Mouse (Mus musculus) liver, embryonic 15.5 days (tissue): ENCODE data around the gene Rpl22l1. TPM values are rescaled to one million over a fixed set of nuclear protein-coding genes. Genes with fewer than 3 reads are reported as not detected.
"Not testable (repeated sequence)": the region's sequence is repeated elsewhere in the genome, so short reads cannot be mapped to it uniquely, and the experiment has no call there.

ENCODE experiments used
- ATAC-seq: fragments of 200-750 bp; cut with Nextera tagmentation; 2 replicates; pipeline ENCODE4 v1.8.0; 2017; ENCODE audit warnings: moderate number of reproducible peaks, mild to moderate bottlenecking, moderate library complexity; ENCODE audit not compliant: insufficient read depth
- H3K27ac ChIP-seq: fragments of 300-500 bp; sonication (generic); replicated peaks from 2 replicates; pipeline ENCODE4 v1.5.1; 2015; ENCODE audit warnings: mild to moderate bottlenecking, inconsistent platforms
- H3K27me3 ChIP-seq: fragments of 300-500 bp; sonication (generic); 2 replicates; pipeline ENCODE4 v1.6.1; 2015; ENCODE audit warnings: mild to moderate bottlenecking, inconsistent platforms
- H3K36me3 ChIP-seq: fragments of 300-500 bp; sonication (generic); replicated peaks from 2 replicates; pipeline ENCODE4 v1.6.1; 2015; ENCODE audit warnings: moderate library complexity, mild to moderate bottlenecking, inconsistent platforms
- H3K4me1 ChIP-seq: fragments of 300-500 bp; sonication (generic); replicated peaks from 2 replicates; pipeline ENCODE4 v1.6.1; 2015; ENCODE audit warnings: inconsistent platforms
- H3K4me2 ChIP-seq: fragments of 300-500 bp; sonication (generic); 2 replicates; pipeline ENCODE4 v1.6.1; 2015; ENCODE audit warnings: moderate library complexity, mild to moderate bottlenecking, inconsistent platforms
- H3K4me3 ChIP-seq: fragments of 300-500 bp; sonication (generic); replicated peaks from 2 replicates; pipeline ENCODE4 v1.5.1; 2015; ENCODE audit warnings: mild to moderate bottlenecking, inconsistent platforms
- H3K9ac ChIP-seq: fragments of 300-500 bp; sonication (generic); 2 replicates; pipeline ENCODE4 v1.6.1; 2015; ENCODE audit warnings: moderate library complexity, mild to moderate bottlenecking, inconsistent platforms
- H3K9me3 ChIP-seq: fragments of 300-500 bp; sonication (generic); replicated peaks from 2 replicates; pipeline ENCODE4 v1.6.1; 2016; ENCODE audit warnings: inconsistent platforms
- WGBS: fragments of 180-500 bp; shearing (Covaris S2); methylation state at CpG from one replicate; pipeline ENCODE4 v1.1.7; 2015; ENCODE audit warnings: mixed read lengths; ENCODE audit not compliant: insufficient replicate concordance; 5-methylcytosine and 5-hydroxymethylcytosine counted together
- polyA plus RNA-seq: library from polyadenylated mRNA; unstranded; fragments of >200 nt; fragmentation: Nextera tagmentation; extraction: Ambion mirVana; gene quantifications from 2 replicates; pipeline ENCODE4 v1.2.1, GENCODE M21; 2015

Gene Rpl22l1
- polyA plus RNA-seq, 1 experiment from 2014 or later, result 189 TPM

DNA sequence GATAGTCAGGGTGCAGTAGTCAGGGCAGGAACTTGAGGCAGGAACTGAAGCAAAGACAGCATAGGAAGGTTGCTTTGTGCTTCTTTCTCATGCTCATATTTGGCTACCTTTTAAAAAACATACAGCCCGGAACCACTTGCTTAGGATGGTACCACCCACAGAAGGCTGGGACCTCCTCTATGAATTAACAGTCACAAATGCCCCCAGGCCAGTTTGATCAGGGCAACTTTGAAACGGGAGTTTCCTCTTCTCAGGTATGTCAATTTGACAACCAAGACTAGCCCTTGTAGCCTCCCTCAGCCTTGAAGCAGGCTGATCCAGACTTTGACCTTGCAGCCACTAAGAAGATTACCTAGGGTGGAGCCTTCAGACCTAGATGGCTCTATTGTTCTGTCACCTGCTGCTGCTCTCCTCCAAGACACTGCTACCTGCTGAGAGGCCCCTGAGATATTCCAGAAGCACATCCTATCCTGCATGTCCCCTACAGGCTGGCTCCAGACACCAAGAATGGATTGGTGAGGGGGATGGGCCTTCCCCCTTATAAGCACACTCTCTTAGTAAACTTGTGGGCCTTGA, 31.6 kb downstream of the Rpl22l1 start:
- H3K9ac ChIP-seq, result no peak overlapping the region
- ATAC-seq, result no peak
- 54% methylated on average over 2 of the region's 2 CpGs for WGBS
- no peaks in the 10 kb centered on the region for H3K36me3 ChIP-seq
- H3K4me1 ChIP-seq, result no peaks in the 10 kb centered on the region
- H3K27me3 ChIP-seq, result no peaks in the 10 kb centered on the region
- H3K4me2 ChIP-seq, result no peak overlapping the region
- H3K4me3 ChIP-seq, result no peak overlapping the region
- H3K9me3 ChIP-seq, result no peaks in the 10 kb centered on the region
- no peak overlapping the region for H3K27ac ChIP-seq

DNA sequence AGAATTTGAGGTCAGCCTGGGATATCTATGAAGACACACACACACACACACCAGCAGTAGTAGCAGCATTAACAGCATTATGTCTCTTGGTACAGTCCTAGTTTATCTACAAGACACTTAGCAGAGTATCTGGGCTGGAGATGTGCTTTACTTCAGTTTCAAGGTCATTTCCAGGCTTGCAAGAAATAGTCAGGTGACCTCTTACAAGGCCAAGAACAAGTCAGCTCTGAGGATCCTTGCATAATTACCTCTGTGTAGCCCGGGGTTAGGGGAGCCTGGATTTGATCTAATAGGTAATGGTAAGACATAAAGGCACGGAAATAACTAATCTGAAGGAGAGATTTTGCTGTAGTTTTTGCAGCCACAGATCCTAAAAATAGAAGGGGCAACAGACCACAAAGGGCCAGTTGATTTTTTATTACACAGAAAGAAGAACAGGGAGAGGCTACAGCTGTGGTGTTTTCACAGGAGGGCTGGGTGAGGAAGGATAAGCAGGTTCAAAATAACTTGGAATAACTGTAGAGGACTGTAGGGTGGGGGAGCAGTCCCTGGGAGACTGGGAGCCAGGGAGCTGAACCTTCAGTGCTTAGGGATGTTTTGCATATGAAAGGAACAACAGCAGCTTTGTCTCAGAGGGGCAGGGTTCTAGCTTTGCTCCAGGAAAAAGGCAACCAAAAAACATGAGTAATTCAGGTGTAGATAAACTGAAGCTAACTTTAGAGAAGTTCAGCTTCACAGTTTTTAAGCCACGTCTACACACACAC, 36.8 kb downstream of the Rpl22l1 start:
- no peak overlapping the region for H3K4me3 ChIP-seq
- H3K9me3 ChIP-seq, result no peaks in the 10 kb centered on the region
- ATAC-seq, result no peak
- no peaks in the 10 kb centered on the region for H3K4me1 ChIP-seq
- H3K27ac ChIP-seq, result no peak overlapping the region
- no peaks in the 10 kb centered on the region for H3K36me3 ChIP-seq
- no peaks in the 10 kb centered on the region for H3K27me3 ChIP-seq
- 20% methylated on average over 3 of the region's 3 CpGs for WGBS
- H3K4me2 ChIP-seq, result no peak overlapping the region
- H3K9ac ChIP-seq, result no peak overlapping the region

DNA sequence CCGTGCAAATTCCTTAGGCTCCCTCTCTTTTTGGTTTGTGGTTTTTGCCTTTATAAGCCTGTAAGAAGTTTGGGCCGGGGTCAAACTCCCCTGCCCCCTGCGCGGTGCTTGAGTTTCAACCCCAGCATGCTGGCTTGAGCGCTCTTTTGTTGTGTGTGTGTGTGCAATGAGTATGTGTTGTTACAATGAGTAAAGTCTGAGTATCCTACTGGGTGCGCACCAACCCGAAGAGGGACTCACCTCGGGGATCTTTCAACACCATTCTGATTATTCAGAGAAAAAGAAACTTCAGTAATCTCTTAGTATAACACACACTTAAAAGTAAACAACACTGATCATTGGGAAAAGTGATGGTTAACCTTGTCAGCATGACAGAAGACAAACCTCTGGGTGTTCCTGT, 38.0 kb downstream of the Rpl22l1 start:
- no peak for ATAC-seq
- no peaks in the 10 kb centered on the region for H3K9me3 ChIP-seq
- 50% methylated on average over 8 of the region's 8 CpGs for WGBS

DNA sequence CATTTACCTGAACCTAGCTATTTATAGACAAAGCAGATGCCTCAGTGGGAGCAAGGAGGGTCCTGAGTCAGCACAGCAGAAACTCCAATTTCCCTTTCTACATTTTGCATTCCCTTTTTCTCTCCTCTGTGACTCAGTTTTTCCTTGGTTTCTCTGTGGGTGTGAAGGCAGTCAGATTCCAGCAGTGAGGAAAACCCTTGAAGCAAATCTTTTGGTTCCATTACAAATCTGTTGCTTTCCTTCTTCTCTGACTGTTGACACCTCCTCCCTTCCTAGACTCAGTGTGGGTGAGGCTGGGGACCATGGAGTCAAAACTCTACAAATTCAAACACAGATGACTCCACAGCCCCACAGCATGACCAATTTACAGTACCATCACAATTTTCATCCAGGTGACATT, 41.9 kb downstream of the Rpl22l1 start:
- Histone ChIP-seq H3K4me3 (no peak overlapping the region), H3K27me3 (no peaks in the 10 kb centered on the region), H3K4me2 (no peak overlapping the region), H3K27ac (no peak overlapping the region), H3K4me1 (no peaks in the 10 kb centered on the region), H3K9me3 (no peaks in the 10 kb centered on the region), H3K36me3 (no peaks in the 10 kb centered on the region), H3K9ac (no peak overlapping the region)
- no peak for ATAC-seq

More for the DNA sequence above, 38.0 kb downstream of the Rpl22l1 start:
- H3K4me2 ChIP-seq, result no peak overlapping the region
- H3K4me1 ChIP-seq, result no peaks in the 10 kb centered on the region
- no peak overlapping the region for H3K9ac ChIP-seq
- H3K27ac ChIP-seq, result no peak overlapping the region
- H3K36me3 ChIP-seq, result no peaks in the 10 kb centered on the region
- H3K4me3 ChIP-seq, result no peak overlapping the region
- H3K27me3 ChIP-seq, result no peaks in the 10 kb centered on the region

- not testable (repeated sequence) for H3K4me2 ChIP-seq, H3K9ac ChIP-seq, H3K4me1 ChIP-seq, H3K4me3 ChIP-seq, ATAC-seq, H3K27me3 ChIP-seq, H3K36me3 ChIP-seq, H3K27ac ChIP-seq, H3K9me3 ChIP-seq
- 62% methylated on average over 3 of the region's 3 CpGs for WGBS
Measured at GRCm38 (mm10) chr3:28852174-28852573, 46.9 kb downstream of the Rpl22l1 start.

Other genes starting within 250 kb of the Rpl22l1 start
- 32.3 and 36.5 TPM in 2 replicates for gene Slc2a2, start 107.5 kb upstream of the Rpl22l1 start, polyA plus RNA-seq
- 5.2 and 5.7 TPM in 2 replicates for gene Eif5a2, start 24.2 kb upstream of the Rpl22l1 start, polyA plus RNA-seq
- gene Gm1527, start 87.2 kb downstream of the Rpl22l1 start, polyA plus RNA-seq, result not detected in 2 replicates